Mouse (Mus musculus) hindbrain, postnatal 0 days (tissue): ENCODE data around the gene Gm20388. TPM values are rescaled to one million over a fixed set of nuclear protein-coding genes. Genes with fewer than 3 reads are reported as not detected.
A peak's percentile ranks its signal among the peaks of the same experiment; 100 is the strongest.

Experiments used
- ATAC-seq: fragments of 200-750 bp; cut with Nextera tagmentation; 2 replicates; pipeline ENCODE4 v1.8.0; 2017; ENCODE audit warnings: mild to moderate bottlenecking, moderate TSS enrichment, moderate library complexity
- DNase-seq: peaks from one replicate; pipeline ENCODE4 v3.0.0-alpha.2; 2015; ENCODE audit warnings: low spot score
- H3K27ac ChIP-seq: fragments of 300-500 bp; sonication (generic); 2 replicates; pipeline ENCODE4 v1.5.1; 2014; ENCODE audit warnings: mild to moderate bottlenecking
- H3K27me3 ChIP-seq: fragments of 300-500 bp; sonication (generic); 2 replicates; pipeline ENCODE4 v1.6.1; 2014; ENCODE audit warnings: low read length, mixed read lengths; ENCODE audit not compliant: insufficient read depth
- H3K36me3 ChIP-seq: fragments of 300-500 bp; sonication (generic); 2 replicates; pipeline ENCODE4 v1.6.1; 2014; ENCODE audit warnings: low read length, mixed read lengths; ENCODE audit not compliant: insufficient read depth
- H3K4me1 ChIP-seq: fragments of 300-500 bp; sonication (generic); 2 replicates; pipeline ENCODE4 v1.6.1; 2014; ENCODE audit warnings: antibody characterized with exemption, low read length, mixed read lengths; ENCODE audit not compliant: insufficient read depth
- H3K4me2 ChIP-seq: fragments of 300-500 bp; sonication (generic); 2 replicates; pipeline ENCODE4 v1.6.1; 2014; ENCODE audit warnings: low read depth, mild to moderate bottlenecking, low read length, moderate library complexity, mixed read lengths
- H3K4me3 ChIP-seq: fragments of 300-500 bp; sonication (generic); 2 replicates; pipeline ENCODE4 v1.5.1; 2014; ENCODE audit warnings: low read length
- H3K9ac ChIP-seq: fragments of 300-500 bp; sonication (generic); replicated peaks from 2 replicates; pipeline ENCODE4 v1.6.1; 2014; ENCODE audit warnings: mild to moderate bottlenecking, low read length, moderate library complexity, mixed read lengths
- H3K9me3 ChIP-seq: fragments of 300-500 bp; sonication (generic); 2 replicates; pipeline ENCODE4 v1.6.1; 2016; ENCODE audit warnings: low read length, mixed read lengths
- CTCF ChIP-seq: IDR thresholded peaks from 2 replicates; pipeline ENCODE4 v1.5.1; 2016; ENCODE audit warnings: antibody characterized with exemption, control low read depth, low read depth
- WGBS: fragments of 180-500 bp; shearing (Covaris S2); extraction: QIAGEN DNeasy Blood & Tissue Kit; methylation state at CpG from one replicate; pipeline ENCODE4 v1.1.7; 2014; 5-methylcytosine and 5-hydroxymethylcytosine counted together
- polyA plus RNA-seq: library from polyadenylated mRNA; unstranded; fragments of >200 nt; fragmentation: Nextera tagmentation; extraction: Ambion mirVana; gene quantifications from 2 replicates; pipeline ENCODE4 v1.2.1, GENCODE M21; 2015
- total RNA-seq: library from RNA; depleted of rRNA; stranded (reverse); fragments of >200 nt; gene quantifications from 2 replicates; pipeline ENCODE4 v1.2.3, GENCODE M21; 2014

Gene Gm20388
- total and polyA plus RNA-seq, 2 experiments from 2014 or later = 71.3 TPM; not detected in 1

GRCm38 (mm10) chr8:121632401-121632800 is 1721.8 kb downstream of the Gm20388 start:
- Histone ChIP-seq H3K27ac (no peak overlapping the region), H3K9ac (no peak overlapping the region), H3K9me3 (no peaks in the 10 kb centered on the region), H3K4me3 (no peak overlapping the region), H3K4me1 (peaks cover 7% of the 10 kb centered on the region; the same call in 1 of the 2 replicates), H3K27me3 (no peaks in the 10 kb centered on the region), H3K4me2 (no peak overlapping the region), H3K36me3 (no peaks in the 10 kb centered on the region)
- TF ChIP-seq CTCF = no peak
- DNase-seq = no peak
- ATAC-seq = no peak
- 80% methylated on average over 5 of the region's 5 CpGs for WGBS

- H3K27me3 ChIP-seq = no peaks in the 10 kb centered on the region
- H3K9me3 ChIP-seq = no peaks in the 10 kb centered on the region
- H3K9ac ChIP-seq = no peak overlapping the region
- peaks cover 7% of the 10 kb centered on the region; the same call in 1 of the 2 replicates for H3K4me1 ChIP-seq
- no peak overlapping the region for H3K4me3 ChIP-seq
- WGBS = 65% methylated on average over 6 of the region's 6 CpGs
- ATAC-seq = no peak
- DNase-seq = no peak
- H3K36me3 ChIP-seq = no peaks in the 10 kb centered on the region
- no peak overlapping the region for H3K4me2 ChIP-seq
- no peak overlapping the region for H3K27ac ChIP-seq
- TF ChIP-seq CTCF = no peak
Measured at GRCm38 (mm10) chr8:121635534-121635933, 1724.9 kb downstream of the Gm20388 start.

- H3K4me2 ChIP-seq = no peak overlapping the region
- H3K9me3 ChIP-seq = no peaks in the 10 kb centered on the region
- peaks cover 8% of the 10 kb centered on the region; the same call in 1 of the 2 replicates for H3K4me1 ChIP-seq
- H3K4me3 ChIP-seq = no peak overlapping the region
- H3K27me3 ChIP-seq = no peaks in the 10 kb centered on the region
- no peak for TF ChIP-seq CTCF
- ATAC-seq (no peak), DNase-seq (no peak)
- no peak overlapping the region for H3K27ac ChIP-seq
- H3K9ac ChIP-seq = no peak overlapping the region
- H3K36me3 ChIP-seq = no peaks in the 10 kb centered on the region
- 73% methylated on average over 8 of the region's 8 CpGs for WGBS
Measured at GRCm38 (mm10) chr8:121636180-121636579, 1725.5 kb downstream of the Gm20388 start.

GRCm38 (mm10) chr8:121642804-121643203 is 1732.2 kb downstream of the Gm20388 start:
- H3K27me3 ChIP-seq = no peaks in the 10 kb centered on the region
- H3K27ac ChIP-seq = peak overlapping the region; percentile 56; the same call in 1 of the 2 replicates
- peaks cover 20% of the 10 kb centered on the region for H3K4me1 ChIP-seq
- 63% methylated on average over 3 of the region's 3 CpGs for WGBS
- no peak overlapping the region for H3K4me2 ChIP-seq
- H3K9ac ChIP-seq = no peak overlapping the region; the same call in 1 of the 2 replicates
- H3K4me3 ChIP-seq = no peak overlapping the region
- DNase-seq (no peak), ATAC-seq (peak; percentile 19; the same call in 1 of the 2 replicates)
- no peaks in the 10 kb centered on the region for H3K36me3 ChIP-seq
- H3K9me3 ChIP-seq = no peaks in the 10 kb centered on the region
- no peak for TF ChIP-seq CTCF

- peaks cover 25% of the 10 kb centered on the region for H3K4me1 ChIP-seq
- no peak overlapping the region for H3K4me3 ChIP-seq
- no peak for ATAC-seq
- H3K27ac ChIP-seq = peak overlapping the region; percentile 56; the same call in 1 of the 2 replicates
- no peaks in the 10 kb centered on the region for H3K27me3 ChIP-seq
- 26% methylated on average over 11 of the region's 11 CpGs for WGBS
- no peak overlapping the region for H3K9ac ChIP-seq
- no peak overlapping the region for H3K4me2 ChIP-seq
- H3K36me3 ChIP-seq = no peaks in the 10 kb centered on the region
- no peak for TF ChIP-seq CTCF
- H3K9me3 ChIP-seq = no peaks in the 10 kb centered on the region
- DNase-seq = no peak
Measured at GRCm38 (mm10) chr8:121643384-121643783, 1732.7 kb downstream of the Gm20388 start.

- ATAC-seq (no peak), DNase-seq (no peak)
- H3K27me3 ChIP-seq = no peaks in the 10 kb centered on the region
- H3K4me2 ChIP-seq = peak overlapping the region; percentile 92
- no peaks in the 10 kb centered on the region for H3K36me3 ChIP-seq
- H3K4me1 ChIP-seq = peaks cover 45% of the 10 kb centered on the region
- WGBS = 63% methylated on average over 12 of the region's 12 CpGs
- H3K27ac ChIP-seq = no peak overlapping the region
- no peak for TF ChIP-seq CTCF
- no peak overlapping the region for H3K9ac ChIP-seq
- no peak overlapping the region for H3K4me3 ChIP-seq
- H3K9me3 ChIP-seq = no peaks in the 10 kb centered on the region
Measured at GRCm38 (mm10) chr8:121647511-121648215, 1737.0 kb downstream of the Gm20388 start.

- no peak overlapping the region for H3K27ac ChIP-seq
- H3K9me3 ChIP-seq = no peaks in the 10 kb centered on the region
- ATAC-seq = no peak
- H3K4me3 ChIP-seq = peak overlapping the region; percentile 11
- no peaks in the 10 kb centered on the region for H3K36me3 ChIP-seq
- WGBS = 36% methylated on average over 16 of the region's 16 CpGs
- no peak for TF ChIP-seq CTCF
- no peaks in the 10 kb centered on the region for H3K27me3 ChIP-seq
- no peak for DNase-seq
- H3K4me1 ChIP-seq = peaks cover 45% of the 10 kb centered on the region
- H3K9ac ChIP-seq = peak overlapping the region; percentile 7
- H3K4me2 ChIP-seq = peak overlapping the region; percentile 92
Measured at GRCm38 (mm10) chr8:121648451-121648850, 1737.8 kb downstream of the Gm20388 start.
